Mouse (Mus musculus) midbrain, postnatal 0 days (tissue): ENCODE measurements around the gene 1190005I06Rik. TPM values are rescaled to one million over a fixed set of nuclear protein-coding genes. Genes with fewer than 3 reads are reported as not detected.

Experiments
- ATAC-seq: fragments of 200-750 bp; cut with Nextera tagmentation; 2 replicates; pipeline ENCODE4 v1.8.0; 2017; ENCODE audit warnings: moderate number of reproducible peaks, mild to moderate bottlenecking, moderate TSS enrichment, moderate library complexity; ENCODE audit not compliant: low FRiP score
- DNase-seq: peaks from one replicate; pipeline ENCODE4 v3.0.0-alpha.2; 2015; ENCODE audit warnings: low spot score
- H3K27ac ChIP-seq: fragments of 300-500 bp; sonication (generic); 2 replicates; pipeline ENCODE4 v1.5.1; 2014; ENCODE audit warnings: low read depth, mild to moderate bottlenecking, low read length, mixed read lengths
- H3K27me3 ChIP-seq: fragments of 300-500 bp; sonication (generic); 2 replicates; pipeline ENCODE4 v1.6.1; 2014; ENCODE audit warnings: low read length, control low read depth, mixed read lengths; ENCODE audit not compliant: insufficient read depth
- H3K36me3 ChIP-seq: fragments of 300-500 bp; sonication (generic); 2 replicates; pipeline ENCODE4 v1.6.1; 2014; ENCODE audit warnings: low read length, control low read depth, mixed read lengths; ENCODE audit not compliant: insufficient read depth
- H3K4me1 ChIP-seq: fragments of 300-500 bp; sonication (generic); 2 replicates; pipeline ENCODE4 v1.6.1; 2014; ENCODE audit warnings: mild to moderate bottlenecking, control low read depth, antibody characterized with exemption, low read length, mixed read lengths; ENCODE audit not compliant: insufficient read depth
- H3K4me2 ChIP-seq: fragments of 300-500 bp; sonication (generic); 2 replicates; pipeline ENCODE4 v1.6.1; 2014; ENCODE audit warnings: low read depth, mild to moderate bottlenecking, low read length, mixed read lengths; ENCODE audit not compliant: poor library complexity, severe bottlenecking
- H3K4me3 ChIP-seq: fragments of 300-500 bp; sonication (generic); 2 replicates; pipeline ENCODE4 v1.5.1; 2014; ENCODE audit warnings: low read depth, mild to moderate bottlenecking, low read length, moderate library complexity
- H3K9ac ChIP-seq: fragments of 300-500 bp; sonication (generic); replicated peaks from 2 replicates; pipeline ENCODE4 v1.6.1; 2014; ENCODE audit warnings: mild to moderate bottlenecking, low read length, moderate library complexity, mixed read lengths; ENCODE audit not compliant: poor library complexity, severe bottlenecking
- H3K9me3 ChIP-seq: fragments of 300-500 bp; sonication (generic); 2 replicates; pipeline ENCODE4 v1.6.1; 2016; ENCODE audit warnings: low read length, control low read depth
- CTCF ChIP-seq: IDR thresholded peaks from 2 replicates; pipeline ENCODE4 v1.5.1; 2016; ENCODE audit warnings: antibody characterized with exemption, mild to moderate bottlenecking
- WGBS: fragments of 180-500 bp; shearing (Covaris S2); extraction: QIAGEN DNeasy Blood & Tissue Kit; methylation state at CpG from one replicate; pipeline ENCODE4 v1.1.7; 2014; 5-methylcytosine and 5-hydroxymethylcytosine counted together
- polyA plus RNA-seq: library from polyadenylated mRNA; unstranded; fragments of >200 nt; fragmentation: Nextera tagmentation; extraction: Ambion mirVana; gene quantifications from 2 replicates; pipeline ENCODE4 v1.2.1, GENCODE M21; 2015
- total RNA-seq: library from RNA; depleted of rRNA; stranded (reverse); fragments of >200 nt; gene quantifications from 2 replicates; pipeline ENCODE4 v1.2.3, GENCODE M21; 2014

The 1190005I06Rik gene
- total and polyA plus RNA-seq, 2 experiments from 2014 or later = 25.4 to 30.9 TPM

DNA sequence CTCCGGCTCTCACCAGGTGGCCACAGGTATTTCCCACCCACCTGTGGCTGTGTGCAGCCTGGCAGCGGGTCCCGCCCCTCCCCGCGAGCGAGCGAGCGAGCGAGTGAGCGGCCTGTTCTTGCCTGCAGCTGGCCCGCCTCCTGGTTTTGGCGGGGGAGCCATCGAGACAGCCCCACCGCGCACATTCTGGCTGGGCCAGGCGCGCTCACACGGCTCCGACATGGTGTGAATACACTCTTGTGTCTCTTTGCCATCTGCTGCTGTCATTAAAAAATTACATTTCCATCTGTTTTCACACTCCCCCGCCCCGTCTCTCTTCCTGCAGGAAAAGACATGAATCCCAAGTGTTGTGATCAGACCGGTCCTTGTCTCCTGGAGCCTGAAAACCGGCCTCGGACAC lies 48.9 kb downstream of the 1190005I06Rik start:
- Histone ChIP-seq H3K9ac (no peak overlapping the region), H3K27me3 (no peaks in the 10 kb centered on the region), H3K4me2 (peak overlapping the region; percentile 22; the same call in 1 of the 2 replicates), H3K36me3 (no peaks in the 10 kb centered on the region), H3K9me3 (no peaks in the 10 kb centered on the region), H3K27ac (no peak overlapping the region), H3K4me1 (no peaks in the 10 kb centered on the region), H3K4me3 (no peak overlapping the region)
- TF ChIP-seq CTCF = no peak
- 32% methylated on average over 24 of the region's 24 CpGs for WGBS
- ATAC-seq (no peak), DNase-seq (peak; percentile 78)

DNA sequence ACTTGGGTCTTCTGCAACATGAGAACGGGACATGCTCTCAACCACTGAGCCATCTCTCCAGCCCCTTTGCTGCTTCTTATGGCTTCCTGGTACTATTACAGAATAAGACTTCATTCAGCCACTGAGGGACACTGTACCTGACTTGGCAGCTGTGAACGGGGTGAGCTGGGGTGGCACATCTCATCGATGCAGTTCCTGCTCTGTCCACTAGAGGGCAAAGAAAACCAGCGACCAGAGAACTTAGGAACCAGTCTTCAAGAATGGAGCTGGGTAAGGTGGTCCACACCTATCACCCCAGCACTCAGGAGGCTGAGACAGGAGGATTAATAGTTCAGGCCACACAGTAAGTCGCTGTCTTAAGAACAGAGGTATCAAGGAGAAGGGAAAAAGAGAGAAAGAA lies 51.5 kb downstream of the 1190005I06Rik start:
- ATAC-seq = no peak
- H3K9ac ChIP-seq = no peak overlapping the region
- H3K4me1 ChIP-seq = no peaks in the 10 kb centered on the region
- 11% methylated on average over 5 of the region's 5 CpGs for WGBS
- peak; percentile 60 for DNase-seq
- H3K27me3 ChIP-seq = no peaks in the 10 kb centered on the region
- H3K36me3 ChIP-seq = no peaks in the 10 kb centered on the region
- no peaks in the 10 kb centered on the region for H3K9me3 ChIP-seq
- peak; percentile 89 for TF ChIP-seq CTCF
- no peak overlapping the region for H3K27ac ChIP-seq
- H3K4me2 ChIP-seq = no peak overlapping the region
- H3K4me3 ChIP-seq = no peak overlapping the region

DNA sequence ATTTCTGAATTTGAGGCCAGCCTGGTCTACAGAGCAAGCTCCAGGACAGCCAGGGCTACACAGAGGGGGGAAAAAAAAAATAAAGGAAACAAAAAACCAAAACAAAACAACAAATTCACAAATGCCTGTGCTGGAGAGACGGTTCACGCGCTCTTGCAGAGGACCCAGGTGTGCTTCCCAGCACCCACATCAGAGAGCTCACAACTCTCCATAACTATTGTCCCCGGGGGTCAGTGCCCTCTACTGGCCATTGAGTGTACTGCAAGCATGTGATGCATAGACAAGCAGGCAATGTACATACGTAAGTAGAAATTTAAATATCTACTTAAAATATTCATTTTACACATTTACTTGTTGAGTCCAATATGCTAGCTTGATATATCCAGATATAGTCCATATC lies 52.9 kb downstream of the 1190005I06Rik start:
- no peaks in the 10 kb centered on the region for H3K4me1 ChIP-seq
- no peaks in the 10 kb centered on the region for H3K36me3 ChIP-seq
- no peaks in the 10 kb centered on the region for H3K27me3 ChIP-seq
- 92% methylated on average over 5 of the region's 5 CpGs for WGBS
- no peaks in the 10 kb centered on the region for H3K9me3 ChIP-seq
- no peak overlapping the region for H3K9ac ChIP-seq
- no peak overlapping the region for H3K27ac ChIP-seq
- DNase-seq = no peak
- no peak overlapping the region for H3K4me3 ChIP-seq
- no peak for ATAC-seq
- peak; percentile 61 for TF ChIP-seq CTCF
- no peak overlapping the region for H3K4me2 ChIP-seq

DNA sequence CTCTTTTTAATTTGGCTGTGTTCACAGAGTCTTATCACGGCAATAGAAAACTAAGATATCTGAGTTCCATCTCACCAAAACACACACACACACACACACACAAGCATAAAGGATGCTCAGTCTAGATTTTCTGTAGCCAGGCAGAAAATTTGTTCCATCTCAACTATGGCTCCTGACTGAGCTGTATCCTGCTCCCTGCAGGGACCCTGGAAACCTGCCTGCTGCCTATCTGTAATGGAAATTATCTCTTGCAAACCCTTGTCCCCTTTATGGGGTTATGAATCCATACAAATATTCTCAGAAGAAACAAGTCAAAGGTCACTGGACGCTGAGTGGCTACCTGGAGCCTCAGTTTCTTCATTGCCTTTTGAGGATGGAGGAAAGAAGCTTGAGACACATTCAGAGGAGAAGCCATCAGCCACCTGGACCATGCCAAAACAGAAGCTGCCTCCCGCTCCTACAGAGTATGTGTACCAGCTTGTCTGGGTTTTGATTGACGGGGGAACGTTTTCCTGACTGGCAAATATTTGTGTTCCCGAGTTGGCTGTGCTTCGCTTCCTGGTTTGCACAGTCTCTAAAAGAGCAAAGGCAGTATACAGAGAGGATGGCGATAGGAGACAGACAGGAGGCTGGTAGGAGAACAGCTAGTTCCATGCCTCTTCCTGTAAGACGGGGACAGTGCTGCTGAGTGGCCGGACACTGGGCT lies 55.7 kb downstream of the 1190005I06Rik start:
- 77% methylated on average over 10 of the region's 10 CpGs for WGBS
- no peaks in the 10 kb centered on the region for H3K27me3 ChIP-seq
- ATAC-seq = no peak
- H3K27ac ChIP-seq = no peak overlapping the region
- no peak overlapping the region for H3K4me2 ChIP-seq
- no peak overlapping the region for H3K9ac ChIP-seq
- DNase-seq = no peak
- TF ChIP-seq CTCF = no peak
- H3K4me3 ChIP-seq = no peak overlapping the region
- no peaks in the 10 kb centered on the region for H3K9me3 ChIP-seq
- no peaks in the 10 kb centered on the region for H3K36me3 ChIP-seq
- H3K4me1 ChIP-seq = peaks cover 4% of the 10 kb centered on the region; the same call in 1 of the 2 replicates

DNA sequence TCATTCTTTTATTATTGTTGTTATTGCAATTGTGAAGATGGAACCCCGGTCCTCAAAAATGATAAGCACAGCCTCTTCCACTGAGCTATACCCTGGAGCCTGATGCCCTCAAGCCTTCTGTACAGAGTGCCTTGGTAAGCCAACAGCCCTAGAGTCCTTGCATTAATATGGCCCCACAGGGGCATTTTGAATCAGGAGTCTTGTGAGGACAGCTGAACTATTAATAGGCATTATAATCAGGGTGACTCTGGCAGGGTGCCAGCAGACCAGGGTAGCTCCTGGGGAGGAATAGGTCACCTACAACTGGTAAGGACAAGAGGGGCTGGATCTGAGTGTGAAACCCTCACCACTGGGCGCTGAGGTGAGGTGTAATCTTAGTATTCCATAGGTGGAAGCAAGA lies 57.5 kb downstream of the 1190005I06Rik start:
- Histone ChIP-seq H3K9ac (no peak overlapping the region), H3K27me3 (no peaks in the 10 kb centered on the region), H3K4me3 (peak overlapping the region; percentile 51; the same call in 1 of the 2 replicates), H3K4me1 (peaks cover 4% of the 10 kb centered on the region; the same call in 1 of the 2 replicates), H3K27ac (peak overlapping the region; percentile 21), H3K36me3 (no peaks in the 10 kb centered on the region), H3K9me3 (no peaks in the 10 kb centered on the region), H3K4me2 (peak overlapping the region; percentile 98)
- no peak for DNase-seq
- TF ChIP-seq CTCF = no peak
- WGBS = 51% methylated on average over 2 of the region's 2 CpGs
- no peak for ATAC-seq

DNA sequence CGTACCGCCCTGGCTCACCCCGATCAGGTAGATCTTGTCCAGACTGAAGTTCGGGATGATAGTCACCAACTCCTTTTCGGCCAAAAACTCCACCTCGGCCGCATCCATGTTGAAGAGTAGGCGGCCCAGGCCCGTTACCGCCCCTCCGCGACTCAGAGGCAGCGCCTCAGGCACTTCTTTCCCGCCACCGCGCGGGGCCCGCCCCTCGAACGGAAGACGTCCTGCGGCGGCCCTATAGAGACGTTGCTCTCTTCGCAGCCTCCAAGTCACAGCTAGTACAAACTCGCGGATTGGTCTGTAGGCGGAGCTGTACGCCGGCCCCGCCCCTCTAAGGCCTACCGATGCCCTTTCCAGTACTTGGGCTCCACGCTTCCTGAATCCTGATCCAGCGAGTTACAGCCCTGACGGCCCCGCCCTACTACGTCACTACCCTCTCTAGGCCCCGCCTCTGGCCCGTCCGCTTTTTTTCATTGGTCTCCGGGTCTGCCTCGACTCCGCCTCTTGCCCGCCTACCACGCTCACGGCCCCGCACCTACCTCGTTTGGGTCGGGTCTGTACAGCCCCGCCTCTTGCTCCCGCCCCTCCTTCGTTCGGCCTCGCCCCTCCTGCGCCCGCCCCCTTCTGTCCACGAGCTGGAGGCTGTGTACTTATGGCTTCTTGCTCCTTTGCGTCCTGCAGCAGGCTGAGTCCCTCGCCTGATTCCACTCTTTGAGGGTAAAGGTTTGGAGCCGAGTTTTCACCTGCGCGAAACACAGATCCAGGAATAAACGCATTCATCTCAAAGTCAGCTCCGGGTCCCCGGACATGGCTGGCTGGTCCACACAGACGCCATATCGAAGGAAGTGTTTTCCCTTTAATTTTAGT lies 58.3 kb downstream of the 1190005I06Rik start, which contains the start of gene Gins2:
Gene Gins2 (minus strand): TSS at position 397 of the 864 bp plus-strand sequence.
- no peaks in the 10 kb centered on the region for H3K36me3 ChIP-seq
- peak within 1 kb of the TSS; percentile 52 for H3K9ac ChIP-seq
- peak; percentile 25 for TF ChIP-seq CTCF
- no peaks in the 10 kb centered on the region for H3K27me3 ChIP-seq
- under 1% methylated on average over 64 of the region's 67 CpGs for WGBS
- ATAC-seq (peak; percentile 99), DNase-seq (peak; percentile 100)
- no peaks in the 10 kb centered on the region for H3K9me3 ChIP-seq
- H3K4me3 ChIP-seq = peak within 1 kb of the TSS; percentile 51
- H3K4me2 ChIP-seq = peak within 1 kb of the TSS; percentile 98
- peaks cover 4% of the 10 kb centered on the region; the same call in 1 of the 2 replicates for H3K4me1 ChIP-seq
- peak within 1 kb of the TSS; percentile 21 for H3K27ac ChIP-seq
